Mouse (Mus musculus): ENCODE data around the gene Ggt6. TPM values are rescaled to one million over a fixed set of nuclear protein-coding genes. Genes with fewer than 3 reads are reported as not detected.

Gene Ggt6
- polyA plus RNA-seq, 1 experiment from 2014 or later, result 0.79 TPM

GRCm38 (mm10) chr11:72413016-72413415, 22.3 kb upstream of the Ggt6 start:
- Histone ChIP-seq H3K4me3 (ENCODE audit: low read depth, low read length) (no peak overlapping the region), H3K4me2 (ENCODE audit: low read depth, low read length) (no peak overlapping the region), H3K9ac (replicated peaks) (no peak overlapping the region), H3K9me3 (ENCODE audit: low read length) (no peaks in the 10 kb centered on the region), H3K36me3 (replicated peaks; ENCODE audit: insufficient read depth, low read length) (no peaks in the 10 kb centered on the region), H3K27ac (ENCODE audit: low read depth) (no peak overlapping the region), H3K27me3 (ENCODE audit: insufficient read depth, low read length) (peaks cover 12% of the 10 kb centered on the region; the same call in 1 of the 2 replicates), H3K4me1 (ENCODE audit: insufficient read depth) (peaks cover 18% of the 10 kb centered on the region)
- TF ChIP-seq CTCF (IDR thresholded peaks at IDR 0.05; ENCODE audit: low read depth) (no peak), EP300 (IDR thresholded peaks at IDR 0.05; ENCODE audit: low read depth) (no peak)
- ATAC-seq (no peak), DNase-seq (no peak)
- WGBS (ENCODE audit: insufficient replicate concordance), result 69% methylated on average over 7 of the region's 7 CpGs

- peaks cover 22% of the 10 kb centered on the region for H3K4me1 ChIP-seq (ENCODE audit: insufficient read depth)
- DNase-seq (no peak), ATAC-seq (no peak)
- TF ChIP-seq CTCF (IDR thresholded peaks at IDR 0.05; ENCODE audit: low read depth) (no peak), EP300 (IDR thresholded peaks at IDR 0.05; ENCODE audit: low read depth) (no peak)
- H3K9ac ChIP-seq (replicated peaks), result no peak overlapping the region
- no peak overlapping the region for H3K4me2 ChIP-seq (ENCODE audit: low read depth, low read length)
- peaks cover 12% of the 10 kb centered on the region; the same call in 1 of the 2 replicates for H3K27me3 ChIP-seq (ENCODE audit: insufficient read depth, low read length)
- 67% methylated on average over 5 of the region's 5 CpGs for WGBS (ENCODE audit: insufficient replicate concordance)
- H3K36me3 ChIP-seq (replicated peaks; ENCODE audit: insufficient read depth, low read length), result no peaks in the 10 kb centered on the region
- H3K9me3 ChIP-seq (ENCODE audit: low read length), result no peaks in the 10 kb centered on the region
- H3K27ac ChIP-seq (ENCODE audit: low read depth), result no peak overlapping the region
- H3K4me3 ChIP-seq (ENCODE audit: low read depth, low read length), result no peak overlapping the region
Measured at GRCm38 (mm10) chr11:72413601-72414190, 21.6 kb upstream of the Ggt6 start.

GRCm38 (mm10) chr11:72415155-72415554, 20.2 kb upstream of the Ggt6 start:
- peaks cover 12% of the 10 kb centered on the region; the same call in 1 of the 2 replicates for H3K27me3 ChIP-seq (ENCODE audit: insufficient read depth, low read length)
- peaks cover 22% of the 10 kb centered on the region for H3K4me1 ChIP-seq (ENCODE audit: insufficient read depth)
- H3K4me2 ChIP-seq (ENCODE audit: low read depth, low read length), result no peak overlapping the region
- H3K9ac ChIP-seq (replicated peaks), result no peak overlapping the region
- TF ChIP-seq EP300 (IDR thresholded peaks at IDR 0.05; ENCODE audit: low read depth) (peak; percentile 78), CTCF (IDR thresholded peaks at IDR 0.05; ENCODE audit: low read depth) (no peak)
- DNase-seq (peak; percentile 18), ATAC-seq (peak; percentile 28)
- 37% methylated on average over 8 of the region's 8 CpGs for WGBS (ENCODE audit: insufficient replicate concordance)
- no peaks in the 10 kb centered on the region for H3K9me3 ChIP-seq (ENCODE audit: low read length)
- H3K27ac ChIP-seq (ENCODE audit: low read depth), result no peak overlapping the region
- no peaks in the 10 kb centered on the region for H3K36me3 ChIP-seq (replicated peaks; ENCODE audit: insufficient read depth, low read length)
- H3K4me3 ChIP-seq (ENCODE audit: low read depth, low read length), result no peak overlapping the region

GRCm38 (mm10) chr11:72416666-72417065, 18.7 kb upstream of the Ggt6 start:
- H3K9ac ChIP-seq (replicated peaks), result no peak overlapping the region
- H3K4me2 ChIP-seq (ENCODE audit: low read depth, low read length), result no peak overlapping the region
- ATAC-seq, result no peak
- H3K4me1 ChIP-seq (ENCODE audit: insufficient read depth), result peaks cover 13% of the 10 kb centered on the region
- no peak overlapping the region for H3K27ac ChIP-seq (ENCODE audit: low read depth)
- 0 out of 2 replicates have a peak, but pooled peaks cover 4% of the 10 kb centered on the region for H3K27me3 ChIP-seq (ENCODE audit: insufficient read depth, low read length)
- 42% methylated on average over 5 of the region's 5 CpGs for WGBS (ENCODE audit: insufficient replicate concordance)
- no peaks in the 10 kb centered on the region for H3K36me3 ChIP-seq (replicated peaks; ENCODE audit: insufficient read depth, low read length)
- no peak for TF ChIP-seq EP300 (IDR thresholded peaks at IDR 0.05; ENCODE audit: low read depth)
- TF ChIP-seq CTCF (IDR thresholded peaks at IDR 0.05; ENCODE audit: low read depth), result no peak
- peak; percentile 16 for DNase-seq
- H3K9me3 ChIP-seq (ENCODE audit: low read length), result no peaks in the 10 kb centered on the region
- no peak overlapping the region for H3K4me3 ChIP-seq (ENCODE audit: low read depth, low read length)

- H3K36me3 ChIP-seq (replicated peaks; ENCODE audit: insufficient read depth, low read length), result no peaks in the 10 kb centered on the region
- 0 out of 2 replicates have a peak, but pooled peaks cover 4% of the 10 kb centered on the region for H3K27me3 ChIP-seq (ENCODE audit: insufficient read depth, low read length)
- DNase-seq (no peak), ATAC-seq (no peak)
- no peak overlapping the region for H3K9ac ChIP-seq (replicated peaks)
- H3K4me2 ChIP-seq (ENCODE audit: low read depth, low read length), result no peak overlapping the region
- H3K27ac ChIP-seq (ENCODE audit: low read depth), result no peak overlapping the region
- WGBS (ENCODE audit: insufficient replicate concordance), result 59% methylated on average over 4 of the region's 4 CpGs
- TF ChIP-seq CTCF (IDR thresholded peaks at IDR 0.05; ENCODE audit: low read depth) (no peak), EP300 (IDR thresholded peaks at IDR 0.05; ENCODE audit: low read depth) (no peak)
- H3K4me1 ChIP-seq (ENCODE audit: insufficient read depth), result peaks cover 11% of the 10 kb centered on the region; the same call in 1 of the 2 replicates
- H3K4me3 ChIP-seq (ENCODE audit: low read depth, low read length), result no peak overlapping the region
- no peaks in the 10 kb centered on the region for H3K9me3 ChIP-seq (ENCODE audit: low read length)
Measured at GRCm38 (mm10) chr11:72417376-72417775, 17.9 kb upstream of the Ggt6 start.

GRCm38 (mm10) chr11:72418227-72418626, 17.1 kb upstream of the Ggt6 start:
- 68% methylated on average over 8 of the region's 8 CpGs for WGBS (ENCODE audit: insufficient replicate concordance)
- no peaks in the 10 kb centered on the region for H3K36me3 ChIP-seq (replicated peaks; ENCODE audit: insufficient read depth, low read length)
- ATAC-seq (0 out of 2 replicates have a peak, but pooled peaks have one; percentile 26), DNase-seq (peak; percentile 27)
- H3K9me3 ChIP-seq (ENCODE audit: low read length), result no peaks in the 10 kb centered on the region
- H3K4me3 ChIP-seq (ENCODE audit: low read depth, low read length), result no peak overlapping the region
- H3K9ac ChIP-seq (replicated peaks), result no peak overlapping the region
- no peak overlapping the region for H3K4me2 ChIP-seq (ENCODE audit: low read depth, low read length)
- 0 out of 2 replicates have a peak, but pooled peaks cover under 1% of the 10 kb centered on the region for H3K27me3 ChIP-seq (ENCODE audit: insufficient read depth, low read length)
- peaks cover 11% of the 10 kb centered on the region; the same call in 1 of the 2 replicates for H3K4me1 ChIP-seq (ENCODE audit: insufficient read depth)
- TF ChIP-seq CTCF (IDR thresholded peaks at IDR 0.05; ENCODE audit: low read depth) (no peak), EP300 (IDR thresholded peaks at IDR 0.05; ENCODE audit: low read depth) (no peak)
- no peak overlapping the region for H3K27ac ChIP-seq (ENCODE audit: low read depth)

Data from liver, postnatal 0 days (tissue).